Mouse (Mus musculus) adrenal gland, adult (tissue): ENCODE measurements around the gene Gm21209.
"Not testable (repeated sequence)": the region's sequence is repeated elsewhere in the genome, so short reads cannot be mapped to it uniquely, and the experiment has no call there.

ENCODE experiments used
- DNase-seq, 2 experiments: peaks; one replicate each; pipeline ENCODE4 v3.0.0; 2022 to 2023; ENCODE audit warnings: low spot score in 1 of 2; ENCODE audit not compliant: inconsistent age in 2 of 2

Gene Gm21209

GRCm38 (mm10) chrY:49570856-49571255 is at the start of gene Gm21209:
Gene Gm21209, plus strand, starts transcription at chrY:49571156.
- DNase-seq = not testable (repeated sequence)
